Mouse (Mus musculus) lung, embryonic 15.5 days (tissue): ENCODE data around the gene Pus7. TPM values are rescaled to one million over a fixed set of nuclear protein-coding genes. Genes with fewer than 3 reads are reported as not detected.

Experiments
- ATAC-seq: fragments of 200-750 bp; cut with Nextera tagmentation; 2 replicates; pipeline ENCODE4 v1.8.0; 2017; ENCODE audit warnings: moderate number of reproducible peaks, borderline replicate concordance; ENCODE audit not compliant: low FRiP score, low TSS enrichment; ENCODE audit errors: extremely low read depth
- H3K27ac ChIP-seq: fragments of 300-500 bp; sonication (generic); 2 replicates; pipeline ENCODE4 v1.5.1; 2015; ENCODE audit warnings: moderate library complexity, mild to moderate bottlenecking, inconsistent platforms
- H3K27me3 ChIP-seq: fragments of 300-500 bp; sonication (generic); 2 replicates; pipeline ENCODE4 v1.6.1; 2015; ENCODE audit warnings: inconsistent platforms
- H3K36me3 ChIP-seq: fragments of 300-500 bp; sonication (generic); 2 replicates; pipeline ENCODE4 v1.6.1; 2015; ENCODE audit warnings: inconsistent platforms
- H3K4me1 ChIP-seq: fragments of 300-500 bp; sonication (generic); 2 replicates; pipeline ENCODE4 v1.6.1; 2015; ENCODE audit warnings: inconsistent platforms
- H3K4me2 ChIP-seq: fragments of 300-500 bp; sonication (generic); 2 replicates; pipeline ENCODE4 v1.6.1; 2015; ENCODE audit warnings: inconsistent platforms, mild to moderate bottlenecking, moderate library complexity
- H3K4me3 ChIP-seq: fragments of 300-500 bp; sonication (generic); 2 replicates; pipeline ENCODE4 v1.5.1; 2015; ENCODE audit warnings: mild to moderate bottlenecking, inconsistent platforms
- H3K9ac ChIP-seq: fragments of 300-500 bp; sonication (generic); 2 replicates; pipeline ENCODE4 v1.6.1; 2015; ENCODE audit warnings: inconsistent platforms
- H3K9me3 ChIP-seq: fragments of 300-500 bp; sonication (generic); 2 replicates; pipeline ENCODE4 v1.6.1; 2016; ENCODE audit warnings: inconsistent platforms
- WGBS: fragments of 180-500 bp; shearing (Covaris S2); methylation state at CpG from one replicate; pipeline ENCODE4 v1.1.7; 2015; 5-methylcytosine and 5-hydroxymethylcytosine counted together
- polyA plus RNA-seq: library from polyadenylated mRNA; unstranded; fragments of >200 nt; fragmentation: Nextera tagmentation; extraction: Ambion mirVana; gene quantifications from 2 replicates; pipeline ENCODE4 v1.2.1, GENCODE M21; 2015

Gene Pus7
- 27.1 and 28.6 TPM in 2 replicates for polyA plus RNA-seq

DNA sequence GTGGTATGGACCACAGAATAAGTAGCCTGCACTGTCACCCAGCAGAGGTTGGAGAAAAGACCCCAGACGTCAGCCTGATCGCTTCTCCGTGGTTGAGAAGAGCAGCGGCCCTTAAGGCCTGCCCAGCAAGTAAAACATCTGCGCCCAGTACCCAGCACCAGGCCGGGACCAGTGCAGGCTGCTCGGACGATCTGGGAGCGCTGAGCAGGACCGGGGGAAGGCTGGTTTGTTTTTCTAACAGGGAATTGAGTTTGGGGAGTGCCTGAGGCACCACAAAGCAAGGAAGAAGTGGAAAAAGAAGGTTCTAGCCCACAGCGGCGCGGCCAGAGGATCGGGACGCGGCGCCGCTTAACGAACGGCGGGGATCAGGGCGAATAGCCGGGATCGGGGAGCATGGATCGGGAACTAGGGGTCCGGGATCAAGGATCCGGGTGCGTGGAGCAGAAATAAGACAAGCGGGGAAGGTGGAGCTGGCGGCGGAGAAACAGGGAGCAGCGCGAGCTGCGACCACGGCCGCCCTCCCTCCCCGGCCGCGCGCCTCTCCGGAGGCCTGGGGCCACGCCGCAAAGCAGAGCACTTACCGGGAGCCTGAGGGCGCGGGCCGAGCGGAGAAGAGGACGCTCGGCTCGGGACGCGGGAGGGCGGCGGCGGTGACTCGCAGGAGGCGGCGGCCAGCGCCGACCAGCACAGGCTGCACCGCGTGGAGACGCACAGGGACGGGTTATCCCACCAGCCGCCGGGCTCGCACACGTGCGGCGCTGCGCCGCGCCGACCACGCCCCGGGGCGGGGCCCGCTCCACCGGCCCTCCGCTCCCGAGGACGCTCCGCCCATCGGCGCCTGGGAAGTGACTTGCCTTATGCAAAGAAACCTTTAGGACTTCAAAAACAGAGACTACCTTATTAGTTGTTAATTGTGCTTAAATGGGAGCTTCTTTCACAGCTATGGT lies at the start of gene Pus7:
Pus7 (minus strand) TSS at position 781 of the 947 bp plus-strand sequence.
- Histone ChIP-seq H3K27me3 (no peaks in the 10 kb centered on the region), H3K27ac (peak within 1 kb of the TSS; percentile 64), H3K9ac (peak within 1 kb of the TSS; percentile 84), H3K4me3 (peak within 1 kb of the TSS; percentile 95), H3K9me3 (no peaks in the 10 kb centered on the region), H3K4me2 (peak within 1 kb of the TSS; percentile 73), H3K4me1 (peaks cover 26% of the 10 kb centered on the region), H3K36me3 (no peaks in the 10 kb centered on the region)
- WGBS = under 1% methylated on average over 63 of the region's 86 CpGs
- ATAC-seq = peak; percentile 93

DNA sequence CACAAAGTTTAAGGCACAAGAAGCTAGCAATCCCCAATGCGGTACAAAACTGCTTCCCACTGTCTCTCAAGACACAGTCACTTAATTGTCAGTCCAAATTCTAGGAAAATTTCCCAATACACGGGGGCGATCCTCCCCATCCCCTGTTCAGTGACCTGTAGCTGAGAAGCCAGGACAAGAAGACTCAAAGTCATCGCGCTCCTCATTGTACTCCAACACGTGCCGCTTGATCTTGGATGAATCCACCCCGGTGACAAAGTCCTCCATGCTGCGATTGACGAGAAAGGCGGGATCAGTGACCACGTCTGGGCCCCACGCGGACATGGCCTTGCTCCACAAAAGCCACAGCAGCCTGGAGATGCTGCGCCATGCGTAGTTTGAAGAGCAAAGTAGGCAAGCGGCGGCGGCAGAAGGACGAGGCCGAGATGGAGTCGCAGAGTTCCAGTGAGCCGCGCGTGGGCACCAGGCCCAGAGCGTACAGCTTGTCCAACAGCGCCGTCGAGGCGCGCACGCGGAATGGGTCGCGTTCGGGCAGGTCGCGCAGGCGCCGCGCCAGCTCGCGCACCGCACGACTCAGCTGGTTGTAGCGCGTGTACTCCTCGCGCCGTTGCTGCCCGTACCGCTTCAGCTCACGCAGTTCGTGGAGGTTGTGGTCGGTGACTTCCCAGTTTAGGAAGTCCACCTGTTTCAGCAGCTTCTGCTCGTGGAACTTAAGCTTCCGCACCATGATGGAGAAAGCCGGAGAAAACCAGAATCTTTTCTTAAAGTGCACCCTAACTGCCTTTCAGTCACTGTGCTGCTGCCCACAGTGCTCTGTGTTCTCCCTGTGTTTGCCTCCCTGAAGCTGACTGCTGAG lies 47.6 kb upstream of the Pus7 start:
- Histone ChIP-seq H3K27ac (no peak overlapping the region), H3K9me3 (no peaks in the 10 kb centered on the region), H3K4me2 (peak overlapping the region; percentile 47), H3K27me3 (peaks cover 27% of the 10 kb centered on the region), H3K4me1 (no peaks in the 10 kb centered on the region), H3K9ac (no peak overlapping the region), H3K4me3 (peak overlapping the region; percentile 21), H3K36me3 (no peaks in the 10 kb centered on the region)
- ATAC-seq = no peak
- 33% methylated on average over 58 of the region's 58 CpGs for WGBS

DNA sequence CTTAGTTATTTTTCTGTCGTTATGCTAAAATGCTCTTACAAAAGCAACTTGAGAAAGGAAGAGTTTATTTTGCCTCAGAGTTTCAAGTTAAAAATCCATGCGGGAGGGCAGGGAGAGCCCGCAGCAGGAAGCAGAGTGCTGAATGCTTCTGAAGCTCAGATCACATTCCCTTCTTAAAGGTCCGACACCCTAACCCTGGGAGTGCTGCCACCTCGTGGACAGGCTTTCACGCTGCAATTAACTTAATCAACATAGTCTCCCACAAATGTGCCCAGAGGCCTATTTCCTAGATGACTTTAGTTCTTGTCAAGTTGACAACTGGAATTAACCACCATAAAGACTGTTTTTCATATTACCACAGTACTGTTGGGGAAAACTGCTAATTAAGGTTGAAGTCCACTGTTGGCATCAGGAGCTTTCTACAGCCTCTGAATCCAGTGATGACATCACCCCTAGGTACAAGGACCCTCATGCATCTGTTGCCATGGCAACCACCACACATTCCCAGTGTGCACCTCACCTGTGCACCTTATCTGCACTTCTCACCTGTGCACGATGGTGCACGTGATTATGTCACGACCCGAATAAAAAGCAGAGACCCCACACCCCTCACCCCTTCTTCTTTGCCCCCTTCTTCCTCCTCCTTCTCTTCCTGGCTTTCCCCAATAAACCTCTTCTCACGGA lies 43.0 kb upstream of the Pus7 start:
- H3K27me3 ChIP-seq = peaks cover 11% of the 10 kb centered on the region
- no peaks in the 10 kb centered on the region for H3K36me3 ChIP-seq
- 25% methylated on average over 11 of the region's 11 CpGs for WGBS
- ATAC-seq = no peak
- H3K27ac ChIP-seq = no peak overlapping the region
- H3K9me3 ChIP-seq = no peaks in the 10 kb centered on the region
- H3K4me1 ChIP-seq = no peaks in the 10 kb centered on the region
- H3K4me3 ChIP-seq = no peak overlapping the region
- no peak overlapping the region for H3K9ac ChIP-seq
- H3K4me2 ChIP-seq = no peak overlapping the region

DNA sequence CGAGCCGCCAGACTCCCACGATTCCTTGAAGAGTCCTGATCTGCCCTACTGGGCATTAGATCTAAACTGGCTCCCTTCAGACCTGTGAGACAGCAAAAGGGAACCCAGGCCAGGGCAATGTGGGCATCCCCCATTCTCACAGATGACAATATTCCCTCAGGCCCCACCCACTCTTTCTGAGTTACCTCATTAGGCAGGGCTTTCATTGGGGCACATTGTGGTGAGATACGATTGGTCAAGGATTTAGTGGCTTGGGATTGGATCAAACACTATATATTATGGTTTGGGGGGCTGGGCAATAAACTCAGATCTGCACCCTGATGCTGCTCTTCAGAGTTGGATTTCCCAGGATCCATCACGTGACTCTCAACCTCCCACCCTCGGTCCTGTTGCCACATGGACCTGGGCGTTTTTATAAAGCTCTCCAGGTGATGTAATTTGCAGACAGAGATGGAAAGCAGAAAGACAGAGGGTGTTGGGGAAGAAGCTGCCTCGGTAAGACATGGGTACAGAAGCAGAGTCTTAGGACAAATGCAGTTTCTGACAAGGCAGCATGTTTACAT lies 40.7 kb upstream of the Pus7 start:
- Histone ChIP-seq H3K36me3 (peaks cover 12% of the 10 kb centered on the region), H3K27me3 (no peaks in the 10 kb centered on the region), H3K4me1 (no peaks in the 10 kb centered on the region), H3K4me3 (no peak overlapping the region), H3K4me2 (no peak overlapping the region), H3K9me3 (no peaks in the 10 kb centered on the region), H3K9ac (no peak overlapping the region), H3K27ac (no peak overlapping the region)
- WGBS = 73% methylated on average over 8 of the region's 8 CpGs
- ATAC-seq = no peak

DNA sequence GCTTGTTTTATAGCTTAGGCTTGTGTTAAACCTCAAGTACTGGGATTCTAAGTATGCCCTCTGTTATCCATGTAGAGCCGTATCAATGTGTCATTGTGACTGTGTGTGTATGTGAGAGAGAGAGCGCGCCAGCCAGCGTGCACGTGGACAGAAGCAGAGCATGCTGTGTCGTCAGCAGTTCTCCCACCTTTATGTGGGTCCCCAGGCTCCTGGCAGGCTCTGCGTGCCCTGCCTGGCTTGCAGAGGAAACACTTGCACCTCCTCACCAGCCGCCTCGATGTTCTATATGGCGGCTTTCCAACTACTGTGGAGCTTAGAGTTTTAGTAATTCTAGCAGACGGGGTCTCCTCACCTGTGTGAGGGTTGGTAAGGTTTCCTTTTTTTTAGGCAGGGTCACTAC lies 38.8 kb upstream of the Pus7 start:
- Histone ChIP-seq H3K9ac (no peak overlapping the region), H3K9me3 (no peaks in the 10 kb centered on the region), H3K27me3 (no peaks in the 10 kb centered on the region), H3K4me1 (no peaks in the 10 kb centered on the region), H3K36me3 (peaks cover 25% of the 10 kb centered on the region), H3K4me2 (no peak overlapping the region), H3K4me3 (no peak overlapping the region), H3K27ac (no peak overlapping the region)
- 66% methylated on average over 11 of the region's 11 CpGs for WGBS
- no peak for ATAC-seq

DNA sequence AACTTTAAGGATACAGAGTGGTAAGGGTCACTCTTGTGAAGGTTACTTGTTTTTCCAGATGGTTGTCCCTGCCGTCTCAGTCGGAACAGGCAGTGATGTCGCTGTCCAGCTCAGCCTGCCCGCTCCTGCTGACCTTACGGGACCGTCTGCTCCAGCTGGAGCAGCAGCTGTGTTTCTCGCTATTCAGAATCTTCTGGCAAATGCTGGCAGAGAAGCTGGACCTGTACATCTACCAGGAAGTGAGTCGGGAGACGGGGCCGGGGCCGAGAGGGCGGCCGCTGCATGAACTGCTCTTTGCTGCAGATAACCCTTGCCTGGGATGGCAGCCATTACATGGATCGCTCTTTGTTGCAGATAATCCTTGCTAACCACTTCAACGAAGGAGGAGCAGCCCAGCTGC lies 33.2 kb upstream of the Pus7 start:
- ATAC-seq = no peak
- Histone ChIP-seq H3K9me3 (no peaks in the 10 kb centered on the region), H3K4me1 (no peaks in the 10 kb centered on the region), H3K27me3 (no peaks in the 10 kb centered on the region), H3K27ac (no peak overlapping the region), H3K4me3 (no peak overlapping the region), H3K4me2 (no peak overlapping the region), H3K9ac (no peak overlapping the region), H3K36me3 (peaks cover 70% of the 10 kb centered on the region)
- WGBS = 87% methylated on average over 15 of the region's 15 CpGs

DNA sequence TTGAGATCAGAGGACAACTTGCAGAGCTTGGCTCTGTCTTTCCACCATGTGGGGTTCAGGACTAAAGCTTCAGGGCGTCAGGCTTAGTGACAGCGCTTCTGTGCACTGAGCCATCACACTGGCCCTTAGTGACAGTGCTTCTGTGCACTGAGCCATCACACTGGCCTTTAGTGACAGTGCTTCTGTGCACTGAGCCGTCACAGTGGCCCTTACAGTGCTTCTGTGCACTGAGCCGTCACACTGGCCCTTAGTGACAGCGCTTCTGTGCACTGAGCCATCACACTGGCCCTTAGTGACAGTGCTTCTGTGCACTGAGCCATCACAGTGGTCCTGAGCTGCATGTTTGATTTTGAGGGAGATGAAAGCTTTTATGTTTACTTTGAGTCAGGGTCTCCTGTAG lies 31.3 kb upstream of the Pus7 start:
- Histone ChIP-seq H3K27me3 (no peaks in the 10 kb centered on the region), H3K27ac (no peak overlapping the region), H3K4me3 (no peak overlapping the region), H3K4me1 (no peaks in the 10 kb centered on the region), H3K4me2 (no peak overlapping the region), H3K9ac (no peak overlapping the region), H3K36me3 (peaks cover 79% of the 10 kb centered on the region), H3K9me3 (no peaks in the 10 kb centered on the region)
- ATAC-seq = no peak
- 84% methylated on average over 5 of the region's 5 CpGs for WGBS

DNA sequence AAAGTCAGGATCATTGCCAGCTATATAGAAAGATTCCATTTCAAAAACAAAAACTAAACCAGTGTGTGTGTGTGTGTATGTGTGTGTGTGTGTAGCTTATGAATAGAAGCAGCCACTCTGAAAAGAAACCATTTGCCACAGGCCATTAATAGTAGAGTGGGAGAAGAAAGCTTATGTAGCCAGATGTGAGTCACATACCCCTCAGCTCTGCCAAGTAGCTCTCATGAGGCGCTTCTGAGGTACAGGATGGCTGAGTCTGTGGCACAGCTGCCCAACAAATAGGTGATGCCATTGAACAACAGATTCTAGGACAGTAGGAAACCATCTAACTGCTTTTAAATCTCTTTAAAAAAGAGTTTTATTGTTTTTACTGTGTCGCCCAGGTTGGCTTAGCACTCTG lies 9.2 kb upstream of the Pus7 start:
- no peak overlapping the region for H3K4me3 ChIP-seq
- no peak overlapping the region for H3K9ac ChIP-seq
- ATAC-seq = no peak
- H3K4me2 ChIP-seq = no peak overlapping the region
- H3K27me3 ChIP-seq = no peaks in the 10 kb centered on the region
- peaks cover 27% of the 10 kb centered on the region for H3K36me3 ChIP-seq
- WGBS = 92% methylated on average over 2 of the region's 2 CpGs
- no peak overlapping the region for H3K27ac ChIP-seq
- H3K4me1 ChIP-seq = peaks cover 9% of the 10 kb centered on the region
- H3K9me3 ChIP-seq = no peaks in the 10 kb centered on the region

DNA sequence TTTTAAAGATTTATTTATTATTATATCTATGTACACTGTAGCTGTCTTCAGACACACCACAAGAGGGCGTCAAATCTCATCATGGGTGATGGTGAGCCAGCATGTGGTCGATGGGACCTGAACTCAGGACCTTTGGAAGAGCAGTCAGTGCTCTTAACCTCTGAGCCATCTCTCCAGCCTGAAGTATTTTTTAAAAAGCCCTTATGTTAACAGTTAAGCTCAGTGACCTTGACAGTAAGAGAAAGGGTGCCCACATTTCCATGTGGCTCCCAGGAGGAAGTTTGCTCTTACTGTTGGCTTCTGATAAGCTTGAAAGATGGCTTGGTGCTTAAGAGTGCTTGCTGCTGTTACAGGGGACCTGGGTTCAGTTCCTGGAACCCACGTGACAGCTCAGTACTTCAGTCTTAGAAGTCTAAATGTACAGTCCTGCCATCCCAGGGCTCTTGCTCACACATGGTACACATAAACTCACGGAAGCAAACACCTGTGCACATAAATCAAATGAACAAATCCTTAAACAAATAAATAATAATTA lies 5.6 kb upstream of the Pus7 start:
- H3K9ac ChIP-seq = no peak overlapping the region
- no peak overlapping the region for H3K27ac ChIP-seq
- no peak for ATAC-seq
- no peak overlapping the region for H3K4me3 ChIP-seq
- 65% methylated on average over 4 of the region's 4 CpGs for WGBS
- no peaks in the 10 kb centered on the region for H3K27me3 ChIP-seq
- peaks cover 7% of the 10 kb centered on the region for H3K36me3 ChIP-seq
- peaks cover 9% of the 10 kb centered on the region for H3K4me1 ChIP-seq
- H3K4me2 ChIP-seq = no peak overlapping the region
- H3K9me3 ChIP-seq = no peaks in the 10 kb centered on the region

DNA sequence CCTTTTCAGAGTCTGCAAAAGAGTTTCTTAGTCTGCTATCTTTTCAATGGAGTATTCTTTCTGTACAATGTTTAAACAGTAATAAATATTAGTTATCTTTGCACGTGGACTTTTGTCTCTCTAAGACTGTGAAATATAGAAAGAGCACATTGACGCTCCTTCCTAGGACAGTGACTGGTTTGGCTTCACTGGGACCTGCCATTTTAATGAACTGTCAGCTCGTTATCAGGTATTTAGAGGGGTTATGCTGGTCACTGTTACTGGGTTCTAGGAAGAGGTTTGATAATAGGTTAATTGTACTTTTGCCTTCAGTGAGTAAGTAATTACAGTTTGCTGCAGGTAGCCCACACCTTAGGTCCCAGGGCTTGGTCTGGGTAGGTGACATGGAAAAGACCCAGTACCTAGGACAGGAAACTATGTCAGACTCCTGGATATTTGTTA lies 4.9 kb upstream of the Pus7 start:
- 0 out of 2 replicates have a peak, but pooled peaks cover 4% of the 10 kb centered on the region for H3K36me3 ChIP-seq
- no peaks in the 10 kb centered on the region for H3K9me3 ChIP-seq
- H3K4me2 ChIP-seq = peak overlapping the region; percentile 88
- no peak overlapping the region for H3K27ac ChIP-seq
- H3K4me1 ChIP-seq = peaks cover 13% of the 10 kb centered on the region
- no peaks in the 10 kb centered on the region for H3K27me3 ChIP-seq
- H3K9ac ChIP-seq = peak overlapping the region; percentile 91
- peak overlapping the region; percentile 95 for H3K4me3 ChIP-seq
- ATAC-seq = no peak
- WGBS = 31% methylated on average over 3 of the region's 3 CpGs
